Mouse (Mus musculus) cerebellum, adult 2 months (tissue): Measurements from ENCODE around the gene Atpaf2.

ENCODE experiments used
- CTCF ChIP-seq: fragments of 200-500 bp; IDR thresholded peaks from 2 replicates; pipeline ENCODE4 v1.5.1; 2011; ENCODE audit warnings: low read depth, mild to moderate bottlenecking, control low read depth, low read length, moderate library complexity, borderline replicate concordance; ENCODE audit not compliant: insufficient read depth
- POLR2A ChIP-seq: fragments of 200-500 bp; IDR thresholded peaks from 2 replicates; pipeline ENCODE4 v1.6.1; 2011; ENCODE audit warnings: low read length, control low read depth, borderline replicate concordance; ENCODE audit not compliant: insufficient read depth

GRCm38 (mm10) chr11:60454745-60455087 is 36.5 kb upstream of the Atpaf2 start:
- TF ChIP-seq CTCF (no peak), POLR2A (no peak)
